In genomic region chr11:56254437-56254836, GRCm38 (mm10) we compare ENCODE assay signal across 20 mouse cellular contexts.
A peak's percentile ranks its signal among the peaks of the same experiment; 100 is the strongest.
DNase-seq lines count a peak whose midpoint lies in the region; ATAC-seq lines count a peak whose summit lies in the region.
"Had no signal": no experiment of that assay in that cellular context is flagged by ENCODE, and none has a peak within 500 bp of the region (broad histone marks: within the 10 kb centered on the region; RNA-seq: fewer than 3 reads in every experiment).

No protein-coding gene starts in this region.

- ATAC-seq in frontal cortex, adult (ENCODE audit: low TSS enrichment): peak; percentile 72
- ATAC-seq: forebrain, embryonic 16.5 days; inflammation-experienced regulatory T-cells, adult 6 months; liver, embryonic 12.5 days; liver, postnatal 0 days; Patski had no signal

- no peak for DNase-seq in frontal cortex, postnatal 10 days (ENCODE audit: low spot score in 2 of 2)
- peak; percentile 37 for DNase-seq in layer of hippocampus, adult 9-11 months
- DNase-seq in layer of hippocampus, postnatal 36 days: no peak
- DNase-seq in right cerebral cortex, adult 18-20 months: peak; percentile 30
- no peak for DNase-seq in right cerebral cortex, postnatal 25 days
- no peak for DNase-seq in adrenal gland, postnatal 14 days
- DNase-seq: adrenal gland, postnatal 25 days; cerebellum, adult 18-20 months; cerebellum, postnatal 10 days; heart, adult 2 months; heart, postnatal 14 days; kidney, adult 11 months; kidney, postnatal 25 days; liver, postnatal 0 days; lung, postnatal 36 days had no signal

Comparison
In these comparisons a context has a peak if more than half of its experiments do, and no peak if none do; other contexts are left out.
1. DNase-seq: peak in layer of hippocampus, adult 9-11 months (single experiment) and right cerebral cortex, adult 18-20 months (single experiment); none in frontal cortex, postnatal 10 days (0 of 2), layer of hippocampus, postnatal 36 days (0 of 2), right cerebral cortex, postnatal 25 days (single experiment) and adrenal gland, postnatal 14 days (single experiment).